Mouse (Mus musculus) naive thymus-derived CD4-positive, alpha-beta T cell, adult 2 months (primary cell): ENCODE measurements around the gene Car3.
"Not testable (repeated sequence)": the region's sequence is repeated elsewhere in the genome, so short reads cannot be mapped to it uniquely, and the experiment has no call there.

ENCODE experiments used
- DNase-seq: peaks from one replicate; pipeline ENCODE4 v3.0.0-alpha.2; 2011; ENCODE audit warnings: low read depth

The Car3 gene

GRCm38 (mm10) chr3:14863022-14863711 lies at the start of gene Car3:
TSS of gene Car3 (plus strand) at chr3:14863512.
- DNase-seq = no peak

DNA sequence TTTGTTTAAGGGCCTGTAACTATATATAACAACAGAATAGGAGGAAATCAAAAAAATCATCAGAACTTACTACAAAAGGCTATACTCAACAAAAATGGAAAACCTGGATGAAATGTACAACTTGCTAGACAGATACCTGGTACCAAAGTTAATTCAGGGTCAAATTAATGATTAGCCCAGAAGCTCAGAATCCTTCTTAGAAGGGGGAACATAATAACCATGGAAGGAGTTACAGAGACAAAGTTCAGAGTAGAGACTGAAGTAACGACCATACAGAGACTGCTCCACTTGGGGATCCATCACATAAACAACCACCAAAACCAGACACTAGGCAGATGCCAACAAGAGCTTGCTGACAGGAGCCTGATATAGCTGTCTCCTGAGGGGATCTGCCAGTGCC lies 47.9 kb upstream of the Car3 start:
- not testable (repeated sequence) for DNase-seq

GRCm38 (mm10) chr3:14819844-14820504 lies 43.3 kb upstream of the Car3 start:
- DNase-seq = no peak

DNA sequence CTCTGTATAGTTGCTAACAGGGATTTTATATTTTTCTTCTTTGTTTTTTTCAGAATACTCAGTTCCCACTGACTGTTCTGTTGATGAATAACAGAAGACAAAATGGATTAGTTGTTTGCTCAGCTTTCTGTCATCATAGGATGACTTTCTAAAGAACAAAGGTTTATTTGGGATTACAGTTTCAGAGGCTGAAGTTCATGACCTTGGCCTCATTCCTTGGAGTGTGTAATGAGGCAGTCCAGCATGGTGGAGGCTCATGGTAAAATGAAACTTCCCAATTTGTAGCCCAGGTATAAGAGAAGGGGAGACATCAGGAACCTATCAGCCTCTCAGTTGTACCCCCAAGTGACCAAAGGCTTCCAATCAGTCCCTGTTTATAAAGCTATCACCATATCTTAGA lies 34.4 kb upstream of the Car3 start:
- DNase-seq = no peak

GRCm38 (mm10) chr3:14831219-14831835 lies 32.0 kb upstream of the Car3 start:
- DNase-seq = no peak

- no peak for DNase-seq
Measured at GRCm38 (mm10) chr3:14832766-14833165, 30.5 kb upstream of the Car3 start.

DNA sequence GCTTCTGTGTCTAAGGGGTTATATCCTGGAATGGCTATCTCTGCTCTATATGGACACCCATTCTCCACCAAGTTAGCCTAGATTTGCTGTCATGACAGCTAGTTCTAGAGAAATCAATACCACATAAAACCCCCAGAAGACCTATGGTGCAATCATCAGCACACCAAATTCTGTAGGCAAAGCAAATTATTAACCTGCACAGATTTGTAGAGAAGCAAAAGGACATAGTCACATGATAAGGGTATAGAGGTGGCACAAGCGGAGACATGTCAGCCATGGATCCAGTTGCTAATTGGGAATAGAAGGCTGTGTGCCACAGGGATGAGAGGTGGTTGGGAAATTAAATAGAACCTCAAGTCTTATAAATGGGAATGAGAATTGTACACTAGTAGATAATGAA lies 24.4 kb upstream of the Car3 start:
- DNase-seq = no peak

DNA sequence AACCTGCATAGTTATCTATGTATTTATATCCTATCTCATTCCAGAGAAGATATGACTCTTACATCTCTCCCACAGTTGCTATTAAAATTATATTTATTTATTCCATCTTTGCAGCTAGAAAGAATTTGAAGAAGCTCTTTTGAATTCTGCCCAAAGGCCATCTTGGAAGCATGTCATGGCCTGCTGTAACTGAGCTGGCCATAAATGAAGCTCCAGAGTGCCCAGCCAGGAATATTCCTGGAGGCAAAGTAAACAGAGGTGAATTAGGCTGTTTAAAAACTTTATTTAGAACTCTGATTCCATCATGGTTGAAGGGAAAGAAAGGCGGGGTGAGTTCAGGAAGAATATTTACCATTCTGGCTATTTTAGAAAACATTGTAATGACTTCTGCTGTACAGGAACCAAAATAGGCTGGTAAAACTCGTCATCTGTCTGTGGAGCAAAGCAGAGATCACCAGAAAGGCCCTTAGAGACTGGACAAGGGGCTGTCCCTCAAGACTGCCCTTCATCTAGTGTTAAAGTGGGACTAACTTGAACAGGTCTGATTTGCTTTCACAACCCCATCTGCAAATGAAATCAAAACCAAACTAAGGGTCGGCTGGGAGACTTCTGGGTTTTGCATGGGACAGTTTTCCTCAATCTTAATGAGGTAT lies 23.7 kb upstream of the Car3 start:
- DNase-seq = no peak

DNA sequence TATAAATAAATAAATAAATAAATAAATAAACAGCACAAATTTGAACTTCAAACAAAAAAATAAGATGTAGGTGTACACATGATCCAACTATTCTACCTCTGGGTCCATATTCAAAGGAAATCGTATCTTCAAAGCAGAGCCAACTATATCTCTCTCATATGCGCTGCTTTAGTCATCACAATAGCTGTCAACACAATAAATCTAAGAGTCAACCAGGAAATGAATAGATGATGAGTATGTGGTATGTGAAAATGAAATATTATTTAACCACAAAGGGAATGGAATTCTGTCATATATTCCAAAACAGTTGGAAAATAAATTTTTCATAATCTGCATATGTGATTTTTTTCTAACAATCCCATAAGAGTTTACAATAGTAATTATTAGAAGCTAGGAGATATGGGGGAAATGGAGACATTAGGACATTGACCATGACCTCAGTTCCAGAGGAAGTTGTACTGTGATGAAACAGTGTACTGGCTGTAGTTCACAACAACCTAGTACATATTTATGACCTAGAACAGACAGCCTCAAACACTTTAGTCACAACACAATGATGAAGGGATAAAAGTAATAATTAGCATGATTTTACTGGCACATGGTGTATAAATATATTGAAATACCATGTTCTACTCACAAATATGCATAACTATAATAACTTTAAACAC lies 14.6 kb upstream of the Car3 start:
- DNase-seq = no peak

DNA sequence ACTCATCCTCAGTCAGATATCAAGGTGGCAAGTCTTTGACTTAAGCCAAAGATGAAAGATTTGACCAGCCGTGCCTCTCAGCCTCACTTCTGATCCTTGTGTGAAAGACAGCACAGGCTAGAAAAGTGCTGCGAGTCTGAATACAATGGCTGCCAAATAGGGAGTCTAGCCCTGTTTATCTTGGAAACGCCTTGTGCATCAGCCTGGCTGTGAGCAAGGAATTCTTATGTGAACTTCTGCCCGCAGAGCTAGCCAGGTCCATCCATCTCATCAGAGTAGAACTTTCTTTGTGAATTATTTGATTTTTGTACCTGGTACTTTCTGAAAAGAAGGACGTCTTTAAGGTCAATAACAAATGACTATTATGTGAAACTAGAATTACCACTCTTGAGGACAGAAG lies 9.3 kb upstream of the Car3 start:
- DNase-seq = no peak

- DNase-seq = no peak
Measured at GRCm38 (mm10) chr3:14854446-14854845, 8.9 kb upstream of the Car3 start.

DNA sequence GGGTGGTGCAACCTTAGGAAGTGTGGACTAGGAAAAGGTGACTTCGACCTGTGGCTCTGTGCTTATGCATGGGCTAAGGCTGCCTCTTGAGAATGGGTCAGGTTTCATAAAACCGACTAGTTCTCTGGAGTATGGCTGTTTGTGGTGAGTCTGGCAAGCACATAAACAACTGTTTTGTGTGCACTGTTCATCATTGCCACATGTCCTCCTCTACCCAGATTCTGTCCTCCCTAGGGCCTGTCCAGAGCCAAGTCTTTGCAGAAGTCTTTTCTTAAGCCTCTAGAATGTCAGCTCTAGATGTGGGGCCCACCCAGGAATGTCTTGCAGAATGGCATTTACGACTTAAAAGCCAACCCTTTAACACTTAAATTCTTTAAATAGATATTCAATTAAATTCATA lies 5.4 kb upstream of the Car3 start:
- no peak for DNase-seq

- DNase-seq = no peak
Measured at GRCm38 (mm10) chr3:14860291-14860690, 3.0 kb upstream of the Car3 start.

DNA sequence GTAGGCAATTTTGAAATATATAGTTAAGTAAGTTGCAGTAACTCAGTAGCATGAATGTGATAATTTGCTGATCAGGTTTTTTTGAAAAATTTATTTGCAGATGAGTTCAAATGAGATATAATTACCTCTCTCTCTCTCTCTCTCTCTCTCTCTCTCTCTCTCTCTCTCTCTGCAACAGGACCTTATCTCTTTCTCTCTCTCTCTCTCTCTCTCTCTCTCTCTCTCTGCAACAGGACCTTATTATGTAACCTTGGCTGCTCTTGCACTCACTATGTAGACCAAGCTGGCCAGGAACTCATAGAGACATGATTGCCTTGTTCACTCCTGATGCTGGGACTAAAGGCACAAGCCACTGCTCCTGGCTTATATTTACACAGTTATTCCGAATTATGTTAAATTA lies 2.1 kb upstream of the Car3 start:
- DNase-seq = no peak

- DNase-seq = no peak
Measured at GRCm38 (mm10) chr3:14861787-14862186, 1.5 kb upstream of the Car3 start.

GRCm38 (mm10) chr3:14862654-14863021 lies 674 bp upstream of the Car3 start:
- DNase-seq = no peak

GRCm38 (mm10) chr3:14863922-14864321 lies 610 bp downstream of the Car3 start:
- DNase-seq = no peak

DNA sequence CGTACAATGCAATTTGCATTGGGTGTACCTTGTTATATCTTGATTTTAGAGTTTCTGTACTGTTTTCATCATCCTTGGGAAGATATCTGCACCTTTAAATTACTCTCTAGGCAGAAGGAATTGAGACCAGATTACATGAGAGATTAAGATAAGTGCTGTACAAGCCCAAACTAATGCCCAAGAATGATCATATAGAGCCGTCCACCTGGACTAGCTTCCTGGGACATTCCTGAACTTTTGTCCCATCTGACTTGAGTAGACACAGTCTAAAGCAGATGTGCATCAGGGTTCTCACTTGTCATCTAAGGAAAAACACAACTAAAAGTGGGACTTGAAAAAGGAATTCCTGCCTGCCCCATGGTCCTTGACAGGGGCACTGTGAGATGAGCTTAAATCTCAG lies 2.6 kb downstream of the Car3 start:
- DNase-seq = no peak

- DNase-seq = peak; percentile 89
Measured at GRCm38 (mm10) chr3:14869779-14870178, 6.5 kb downstream of the Car3 start.

GRCm38 (mm10) chr3:14870528-14870927 lies 7.2 kb downstream of the Car3 start:
- DNase-seq = no peak

GRCm38 (mm10) chr3:14871386-14871785 lies 8.1 kb downstream of the Car3 start:
- DNase-seq = no peak

GRCm38 (mm10) chr3:14874402-14875040 lies 11.2 kb downstream of the Car3 start:
- peak; percentile 85 for DNase-seq
